Mouse (Mus musculus) layer of hippocampus, postnatal 10 days (tissue): Measurements from ENCODE around the gene Fam214b. TPM values are rescaled to one million over a fixed set of nuclear protein-coding genes. Genes with fewer than 3 reads are reported as not detected.
A peak's percentile ranks its signal among the peaks of the same experiment; 100 is the strongest.

Experiments used
- DNase-seq, 2 experiments: peaks; one replicate each; pipeline ENCODE4 v3.0.0; 2021; ENCODE audit warnings: low spot score in 2 of 2
- total RNA-seq, 2 experiments: library from RNA; stranded (reverse); gene quantifications; 2 replicates each; pipeline ENCODE4 v1.2.3; 2021

The Fam214b gene
- total RNA-seq, 2 experiments from 2014 or later, result 38.5 to 39.2 TPM

DNA sequence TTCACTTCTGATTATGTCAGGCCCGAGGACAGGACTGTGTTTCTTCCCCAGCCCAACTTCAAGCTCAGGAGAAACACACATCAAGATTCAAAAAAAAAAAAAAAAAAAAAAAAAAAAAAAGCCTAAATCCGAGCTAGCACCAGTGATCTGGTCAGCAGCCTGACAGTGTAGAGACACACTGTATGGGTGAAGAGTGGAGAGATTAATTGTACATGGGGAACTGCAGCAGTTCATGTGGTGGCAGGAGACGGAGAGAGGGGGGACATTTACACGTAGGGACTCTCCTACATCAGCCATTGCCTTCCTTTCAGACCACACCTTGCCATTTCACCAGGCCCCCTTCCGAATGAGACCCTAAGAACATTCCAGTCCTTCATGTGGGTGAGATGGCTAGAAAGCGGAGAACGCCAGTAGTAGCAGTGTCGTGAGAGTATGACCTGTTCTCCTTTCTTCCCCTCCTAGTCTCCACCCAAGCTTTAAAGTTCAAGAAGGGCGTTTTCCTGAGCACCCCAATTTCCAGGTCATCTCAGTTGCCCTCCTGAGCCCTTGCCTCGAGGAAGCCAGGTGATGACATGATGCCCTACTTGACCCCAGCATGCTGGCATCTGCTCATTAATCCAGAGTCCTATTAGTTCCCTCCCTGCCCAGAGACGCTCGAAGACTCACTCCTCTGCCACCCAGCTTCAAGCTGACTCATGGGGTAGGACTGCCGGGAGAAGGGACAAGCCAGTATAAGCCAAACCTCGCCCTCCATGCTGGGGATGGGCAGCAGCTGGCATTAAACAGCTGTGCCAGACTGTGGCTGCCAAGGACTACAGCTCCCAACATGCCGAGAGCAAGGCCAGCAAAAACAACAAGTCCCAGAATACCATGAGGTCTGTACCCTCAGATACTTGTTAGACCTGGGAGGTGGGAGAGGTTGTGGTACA lies 7.2 kb downstream of the Fam214b start:
- peak; percentile 53 to 65 for DNase-seq

DNA sequence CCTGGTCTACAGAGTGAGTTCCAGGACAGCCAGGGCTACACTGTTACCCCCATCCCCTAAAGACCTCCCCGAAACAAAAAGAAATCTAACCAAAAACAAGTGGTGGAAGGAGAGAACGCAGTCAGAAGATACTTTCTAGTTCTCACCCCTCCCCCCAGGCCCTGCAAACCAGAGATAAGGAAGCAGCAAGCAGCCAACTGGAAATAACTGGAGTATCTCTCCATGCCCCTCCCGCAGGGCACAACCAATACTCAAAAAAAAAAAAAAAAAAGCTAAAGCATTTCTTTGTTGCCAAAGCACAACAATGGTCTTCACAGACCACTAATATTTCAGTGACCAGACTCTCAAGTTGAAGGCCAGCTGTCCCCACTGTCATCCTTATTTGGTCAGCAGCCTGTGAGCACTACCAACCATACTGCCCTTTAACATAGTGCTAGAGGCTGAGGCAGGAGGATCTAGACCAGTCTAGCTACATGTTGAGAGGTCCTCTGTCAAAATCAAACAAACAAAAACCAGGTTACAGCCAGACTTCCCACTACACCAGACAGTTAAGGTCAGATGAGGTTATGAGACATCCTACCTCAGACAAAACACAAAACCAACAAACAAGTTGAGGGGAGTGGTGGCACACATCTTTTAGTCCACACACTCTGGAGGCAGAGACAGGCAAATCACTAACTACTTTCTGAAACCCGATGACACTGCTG lies 8.0 kb downstream of the Fam214b start:
- DNase-seq, result no peak

DNA sequence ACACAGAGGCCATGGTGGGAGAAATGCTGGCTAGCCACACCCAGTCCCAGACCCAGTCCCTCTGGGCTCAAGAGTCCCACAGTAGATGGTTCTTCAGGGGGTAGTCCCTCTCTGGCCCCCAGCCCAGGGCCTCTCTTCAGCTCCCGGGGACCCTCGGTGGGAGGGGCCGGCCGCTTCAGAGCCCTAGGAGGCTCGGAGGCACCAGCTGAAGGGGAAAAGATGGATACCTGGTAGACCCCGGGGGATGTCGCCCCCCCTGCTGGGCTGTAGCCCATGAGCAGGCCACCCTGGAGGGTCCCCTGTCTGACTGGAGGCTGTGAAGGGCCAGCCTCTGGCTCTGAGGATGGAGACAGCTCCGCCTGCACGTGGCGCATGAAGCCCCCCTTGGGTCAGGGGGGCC lies 9.7 kb downstream of the Fam214b start:
- DNase-seq, result no peak

DNA sequence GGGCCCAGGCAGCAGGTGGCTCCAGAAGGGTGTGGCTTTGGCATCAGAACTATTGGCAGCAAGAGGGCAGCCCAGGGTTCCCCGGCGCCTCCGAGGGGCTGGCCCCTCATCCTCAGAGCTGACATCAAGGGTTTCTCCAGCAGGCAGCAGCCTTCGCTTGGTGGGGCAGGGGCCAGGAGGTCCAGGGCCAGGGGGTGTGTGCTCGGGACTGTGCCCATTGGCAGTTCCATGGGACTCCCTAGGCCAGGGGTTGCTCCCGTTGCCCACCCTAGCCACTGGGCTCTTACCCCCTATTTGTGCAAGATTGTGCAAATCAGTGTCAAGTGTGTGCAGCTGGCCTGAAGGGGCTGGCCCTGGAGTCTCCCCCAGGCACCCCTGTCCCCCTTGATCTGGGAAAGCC lies 10.2 kb downstream of the Fam214b start:
- no peak for DNase-seq

DNA sequence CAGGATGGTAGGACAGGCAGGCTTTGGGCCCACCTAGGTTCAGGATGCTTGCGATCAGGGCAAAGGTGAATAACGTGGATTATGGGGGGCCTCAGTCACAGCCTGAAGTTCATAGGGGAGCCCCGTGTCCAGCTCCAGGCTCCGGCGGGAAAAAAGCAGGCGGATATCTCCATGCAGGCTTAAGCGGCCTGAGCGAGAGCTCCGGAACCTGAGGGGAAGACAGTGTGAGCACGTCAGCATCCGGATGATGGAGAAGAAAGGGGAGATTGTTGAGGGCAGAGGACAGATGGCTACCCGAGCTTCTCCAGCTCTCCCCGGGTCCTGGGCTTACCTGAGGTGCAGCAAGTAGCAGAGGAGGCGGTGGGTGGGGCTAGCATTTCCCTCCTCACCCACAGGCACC lies 12.5 kb downstream of the Fam214b start:
- DNase-seq, result no peak

DNA sequence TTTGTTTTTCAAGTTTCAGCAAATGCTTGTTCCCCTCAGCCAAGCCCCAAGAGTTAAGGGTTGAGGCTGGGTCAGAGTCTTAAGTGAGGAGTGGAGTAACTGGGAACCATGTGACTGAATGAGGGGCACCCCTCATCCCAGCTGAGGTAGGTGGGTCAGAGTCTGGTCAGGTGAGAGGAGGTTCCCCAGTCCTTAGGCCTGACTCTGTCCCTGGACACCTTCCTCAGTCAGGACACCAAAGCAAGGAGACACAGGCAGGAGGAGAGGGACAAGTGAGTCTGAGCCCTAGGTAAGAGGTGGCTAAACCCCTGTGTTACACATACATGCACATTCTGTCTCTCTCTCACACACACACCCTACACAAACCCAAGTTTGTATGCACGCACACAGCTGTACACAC lies 13.5 kb downstream of the Fam214b start:
- DNase-seq, result no peak

DNA sequence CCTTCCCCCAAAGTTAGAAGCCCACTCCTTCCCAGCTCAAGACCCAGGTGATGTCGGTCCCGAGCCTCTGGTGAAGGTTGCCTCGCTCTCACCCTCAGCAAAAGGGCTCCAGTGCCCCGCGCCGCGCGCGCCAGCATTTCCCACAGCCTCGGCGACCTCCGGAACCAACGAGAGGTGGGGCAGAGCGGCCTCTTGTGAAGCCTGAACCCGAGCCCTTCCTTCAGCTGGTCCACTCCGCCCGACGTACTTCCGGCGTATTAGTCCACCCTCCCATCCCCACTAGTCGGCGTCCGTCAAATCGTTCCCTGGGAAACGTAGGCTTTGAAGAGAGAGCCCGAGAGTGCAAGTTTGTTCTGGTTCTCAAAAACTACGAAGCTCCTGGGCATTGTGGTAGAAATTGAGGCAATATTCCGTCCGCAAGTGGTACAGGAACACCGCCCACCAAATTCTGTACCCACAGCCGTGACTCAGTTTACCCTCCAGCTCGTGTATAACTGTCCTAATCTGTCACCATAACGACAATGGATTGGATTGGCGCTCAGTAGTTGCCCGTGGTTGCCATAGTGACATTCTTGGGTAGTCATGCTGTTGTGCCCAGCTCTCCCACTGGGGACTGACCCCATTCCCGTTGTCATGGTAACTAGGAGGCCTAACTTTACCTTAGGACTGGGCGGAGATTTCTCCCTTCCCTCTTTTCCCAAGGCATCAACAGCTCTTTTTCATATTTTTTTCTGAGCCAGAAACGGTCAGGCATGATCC lies 14.6 kb downstream of the Fam214b start, which contains the start of gene Stoml2:
Stoml2 (minus strand) TSS at position 474 of the 759 bp plus-strand sequence.
- peak; percentile 90 to 92 for DNase-seq

DNA sequence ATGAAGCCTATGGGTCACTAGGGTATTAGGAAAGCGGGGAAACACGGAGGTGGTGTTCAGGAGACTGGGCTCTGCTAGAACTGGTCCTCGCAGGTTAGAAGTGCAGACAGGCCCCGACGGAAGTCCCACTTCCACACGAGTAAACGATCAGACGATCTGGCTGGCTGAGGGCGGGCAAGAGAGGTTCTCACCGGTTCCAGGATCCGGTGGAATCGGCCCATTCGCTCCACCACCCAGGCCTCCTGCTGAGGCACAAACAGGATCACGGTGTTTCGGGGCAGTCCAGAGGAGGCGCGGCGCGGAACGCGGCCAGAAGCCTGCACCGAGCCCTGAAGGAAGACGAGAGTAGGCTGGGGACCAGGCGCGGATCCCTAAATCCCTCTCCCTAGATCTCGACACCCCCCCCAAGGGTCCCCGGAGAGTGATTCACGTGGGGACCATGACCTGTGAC lies 15.2 kb downstream of the Fam214b start:
- DNase-seq, result no peak

DNA sequence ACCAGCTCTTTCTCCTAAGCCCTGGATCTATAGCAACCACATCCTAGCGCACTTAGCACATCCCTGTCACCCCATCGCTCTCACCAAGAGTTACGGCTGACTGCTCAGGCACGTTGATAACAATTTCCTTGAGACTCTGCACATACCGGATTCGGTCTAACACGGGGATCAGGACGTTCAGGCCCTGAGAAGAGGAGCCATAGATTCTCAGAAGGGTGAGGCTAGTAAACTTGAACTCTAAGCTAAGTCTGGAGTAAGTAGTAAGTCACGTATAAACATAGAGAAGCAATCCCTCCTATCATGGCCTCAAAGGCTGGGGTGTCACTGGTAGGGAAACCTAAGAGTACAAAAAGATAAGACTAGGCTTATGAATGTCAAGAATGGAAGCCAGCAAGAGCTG lies 15.7 kb downstream of the Fam214b start:
- DNase-seq, result no peak

DNA sequence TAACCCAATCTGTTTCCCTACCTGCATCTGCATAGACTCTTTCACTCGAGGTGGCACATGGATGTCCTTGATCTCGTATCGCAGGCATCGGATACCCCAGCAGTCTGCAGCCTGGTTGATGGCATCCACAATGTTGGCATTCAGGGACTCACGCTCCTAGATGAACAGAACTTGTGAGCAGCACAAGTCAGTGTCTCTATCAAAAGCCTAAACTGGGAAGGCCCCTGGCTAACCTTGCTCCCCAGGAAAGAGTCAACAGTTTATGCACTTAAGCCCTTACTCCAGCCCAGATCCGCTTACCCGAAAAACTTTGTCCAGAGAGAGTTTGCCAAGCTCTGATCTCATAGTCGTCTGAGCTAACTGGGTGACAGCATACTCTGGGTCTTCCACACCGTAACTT lies 16.3 kb downstream of the Fam214b start:
- DNase-seq, result no peak

DNA sequence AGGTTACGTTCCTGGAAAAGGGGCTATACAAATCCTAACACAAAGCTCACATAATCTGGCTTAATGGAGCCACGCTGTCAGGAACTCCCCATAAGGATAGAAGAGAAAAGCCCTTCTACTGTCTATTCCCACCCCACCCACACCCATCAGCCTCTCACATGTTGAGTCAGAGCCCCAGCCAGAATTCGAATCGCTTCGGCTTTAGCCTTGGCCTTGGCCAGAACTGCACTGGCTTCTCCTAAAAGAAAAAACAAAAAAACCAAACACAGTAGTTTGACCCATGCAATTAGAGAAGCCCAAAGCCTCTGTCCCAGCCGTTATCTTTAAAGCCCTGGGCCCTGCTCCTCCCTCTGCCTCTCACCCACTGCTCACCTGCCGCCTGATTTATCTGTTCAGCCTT lies 16.9 kb downstream of the Fam214b start:
- no peak for DNase-seq

DNA sequence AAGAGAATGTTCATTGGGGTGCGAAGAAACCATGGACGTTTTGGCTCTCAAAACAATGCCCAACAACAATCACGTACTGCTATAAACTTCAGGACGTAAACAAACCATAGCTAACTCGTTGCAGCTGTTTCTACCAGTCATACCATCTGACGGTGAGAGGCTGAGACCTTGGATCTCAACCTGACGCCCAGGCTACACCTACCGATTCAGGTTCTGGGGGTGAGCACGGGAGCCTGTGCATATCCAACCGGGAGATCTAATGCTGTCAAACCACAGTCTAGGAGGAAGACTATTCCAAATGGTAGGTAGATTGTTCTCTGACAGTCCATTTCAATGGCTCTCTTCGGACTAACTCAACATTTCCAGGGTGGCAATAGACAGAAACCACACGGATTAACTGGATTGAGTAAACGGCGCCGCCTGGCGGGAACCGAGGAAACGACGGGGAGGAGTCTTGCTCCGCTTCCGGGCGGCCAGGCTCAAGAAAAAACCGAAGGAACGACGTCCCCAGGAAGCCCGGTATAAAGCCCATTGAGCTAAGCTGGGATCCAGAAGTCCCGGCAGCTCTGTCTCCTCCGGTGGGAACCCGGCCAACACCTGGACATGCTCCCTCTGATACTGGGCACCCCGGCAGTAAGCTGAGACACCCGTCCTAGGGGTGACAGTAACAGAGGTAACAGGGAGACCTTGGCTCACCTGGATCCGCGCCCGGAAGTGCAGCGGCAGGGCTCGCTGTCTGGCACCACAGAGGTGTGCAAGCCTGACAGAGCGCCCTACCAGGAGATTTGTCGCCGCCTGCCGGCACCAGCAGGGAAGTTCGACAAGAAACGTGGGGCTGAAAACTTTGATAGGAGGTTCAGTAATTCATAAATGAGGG lies 20.7 kb downstream of the Fam214b start, which contains the start of gene Pigo:
Pigo (minus strand) TSS at position 736 of the 877 bp plus-strand sequence.
- DNase-seq, result peak; percentile 97

DNA sequence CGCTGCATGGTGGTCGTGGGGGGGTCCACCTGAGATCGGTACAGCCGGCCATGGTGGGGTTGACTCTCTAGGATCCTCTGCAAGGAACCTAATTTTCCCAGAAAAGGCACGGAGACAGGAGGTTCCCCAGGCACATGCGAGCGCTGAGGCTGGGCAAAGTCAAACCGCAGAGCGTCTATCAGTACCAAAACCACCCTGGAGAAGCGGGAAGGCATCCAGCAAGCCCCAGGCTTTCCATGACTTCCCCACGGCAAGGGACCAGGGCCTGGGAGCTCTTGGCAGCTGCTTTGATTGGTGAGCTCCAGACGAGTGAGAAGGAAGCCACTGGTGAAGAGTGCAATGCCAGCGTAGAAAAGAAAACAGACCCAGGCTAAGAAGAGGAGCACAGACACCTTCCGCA lies 21.3 kb downstream of the Fam214b start:
- no peak for DNase-seq

DNA sequence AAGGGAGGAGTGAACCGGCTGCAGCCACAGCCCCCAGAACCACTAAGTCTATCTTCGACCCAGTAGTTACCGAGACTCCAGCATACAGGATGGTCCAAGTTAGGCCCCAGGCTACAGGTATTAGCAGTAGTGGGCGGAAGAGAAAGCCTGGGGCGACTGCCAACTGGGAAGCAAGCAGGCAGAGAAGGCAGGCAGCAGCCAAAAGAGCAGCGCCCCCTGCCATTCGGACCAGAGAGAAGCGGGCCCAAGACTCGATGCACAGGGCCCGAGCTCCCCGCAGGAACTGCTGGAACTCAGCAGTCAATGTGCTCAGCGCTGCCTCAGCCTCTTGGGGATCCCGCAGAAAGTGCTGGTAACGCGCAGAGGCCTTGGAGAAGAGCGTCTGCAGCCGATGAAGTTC lies 24.7 kb downstream of the Fam214b start:
- DNase-seq, result no peak

DNA sequence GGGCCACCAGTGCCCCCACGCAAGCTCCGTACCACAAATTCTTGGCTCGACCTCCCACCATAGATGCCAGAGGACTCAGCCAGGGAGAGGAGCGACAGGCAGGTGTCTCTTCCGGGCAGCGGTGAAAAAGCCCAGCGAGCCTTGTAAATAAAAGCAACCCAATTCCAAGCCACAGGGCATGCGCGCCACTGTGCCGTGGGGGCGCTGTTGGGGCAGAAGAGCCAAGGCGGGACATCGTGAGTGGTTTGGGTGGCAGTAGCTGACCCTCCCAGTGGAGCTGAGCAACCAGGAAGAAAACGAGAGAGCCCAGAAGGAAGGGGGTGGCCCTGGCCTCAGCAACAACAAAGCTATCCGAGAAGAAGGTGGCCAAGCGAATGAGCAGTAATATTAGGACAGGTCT lies 25.1 kb downstream of the Fam214b start:
- no peak for DNase-seq

DNA sequence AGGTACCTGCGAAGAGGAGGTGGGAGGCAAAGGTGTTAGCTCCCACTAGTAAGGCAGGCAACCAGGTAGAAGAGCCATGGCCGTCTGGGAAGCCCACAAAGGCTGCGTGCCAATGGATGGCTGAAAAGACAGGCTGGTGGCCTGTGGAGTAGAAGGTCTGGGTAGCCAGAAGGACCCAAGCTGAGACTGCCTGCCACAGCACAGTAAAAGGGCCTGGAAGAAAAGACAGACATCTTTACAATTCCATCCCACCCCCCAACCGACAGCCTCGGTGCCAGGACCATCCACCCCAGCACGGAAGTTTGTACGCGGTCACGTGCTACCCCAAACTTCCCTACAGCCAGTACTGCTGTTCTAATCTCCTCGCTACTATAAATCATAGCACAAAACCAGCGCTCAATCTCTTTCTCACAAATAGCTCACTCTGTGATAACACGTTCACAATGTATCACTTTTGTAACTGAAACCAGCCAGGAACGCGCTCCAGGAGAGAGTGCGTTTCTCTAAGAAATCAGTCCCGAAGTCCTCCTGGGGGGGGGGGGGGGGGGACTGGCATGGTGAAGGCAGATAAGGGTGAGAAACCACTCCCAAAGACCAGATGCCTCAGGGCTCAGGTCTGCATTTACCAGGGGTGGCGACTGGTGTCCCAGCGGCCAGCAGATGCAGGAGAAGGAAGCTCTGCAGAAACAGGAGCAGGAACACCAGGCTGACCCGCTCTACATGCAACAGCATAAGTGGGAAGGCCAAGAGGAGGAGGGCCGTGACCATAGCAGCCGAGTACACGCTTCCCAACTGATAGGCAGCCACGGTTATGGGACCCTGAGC lies 26.2 kb downstream of the Fam214b start:
- no peak for DNase-seq

DNA sequence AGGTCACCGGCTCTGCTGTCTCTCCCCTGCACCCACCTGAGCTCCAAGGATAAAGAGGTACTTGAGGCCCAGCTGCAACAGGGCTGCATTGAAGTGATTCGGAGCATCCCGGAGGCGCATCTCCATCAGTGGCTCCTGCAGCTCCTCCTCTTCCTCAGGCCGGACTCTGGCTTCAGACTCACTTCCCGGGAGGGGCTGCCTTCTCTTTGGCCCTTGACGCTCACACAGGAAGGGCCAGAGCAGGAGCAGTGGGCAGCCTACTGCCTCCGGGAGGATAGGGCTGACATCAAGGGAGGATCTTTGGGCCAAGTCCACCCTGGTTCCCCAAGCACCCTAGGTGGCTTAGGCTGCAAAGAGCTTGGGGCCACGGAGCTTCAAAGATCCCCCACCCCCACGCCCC lies 26.8 kb downstream of the Fam214b start:
- no peak for DNase-seq

DNA sequence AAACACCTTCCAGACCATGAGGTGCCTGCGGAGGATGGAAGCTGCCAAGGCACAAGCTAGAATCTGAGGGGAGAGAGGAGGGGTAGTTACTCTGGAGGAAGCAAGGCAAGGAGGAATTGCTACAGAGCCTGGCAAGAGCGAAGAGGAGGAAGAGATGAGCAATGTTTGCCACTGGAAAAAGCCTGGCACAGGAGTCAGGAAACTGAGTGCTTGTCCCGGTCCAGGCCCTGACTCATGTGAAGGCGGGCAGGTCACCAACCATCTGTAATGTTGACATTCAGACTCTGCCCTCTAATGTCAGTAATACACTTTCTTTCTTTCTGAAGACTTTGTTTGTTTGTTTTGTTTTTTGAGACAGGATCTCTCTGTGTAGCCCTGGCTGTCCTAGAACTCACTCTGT lies 27.9 kb downstream of the Fam214b start:
- DNase-seq, result no peak

DNA sequence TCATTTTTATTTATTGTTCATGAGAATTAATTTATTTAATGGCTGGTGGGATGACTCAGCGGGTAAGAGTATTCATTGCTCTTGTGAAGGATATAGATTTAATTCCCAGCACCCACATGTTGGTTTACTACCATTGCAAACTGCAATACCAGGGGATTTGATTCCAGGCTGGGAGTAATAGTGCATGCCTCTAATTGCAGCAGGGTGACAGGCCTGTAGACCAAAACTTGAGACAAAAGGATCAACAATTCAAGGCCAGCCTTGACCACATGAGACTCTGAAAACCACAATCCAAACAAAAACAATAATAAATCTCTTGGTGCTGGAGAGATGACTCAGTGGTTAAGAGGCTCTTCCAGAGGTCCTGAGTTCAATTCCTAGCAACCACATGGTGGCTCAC lies 33.9 kb downstream of the Fam214b start:
- DNase-seq, result no peak
